Mouse (Mus musculus) intestine, embryonic 14.5 days (tissue): ENCODE measurements around the gene Dnmt3a. TPM values are rescaled to one million over a fixed set of nuclear protein-coding genes. Genes with fewer than 3 reads are reported as not detected.

Experiments
- ATAC-seq: fragments of 200-750 bp; cut with Nextera tagmentation; replicated peaks from 2 replicates; pipeline ENCODE4 v1.8.0; 2017; ENCODE audit warnings: low read depth, moderate number of reproducible peaks, moderate TSS enrichment, moderate library complexity; ENCODE audit not compliant: low FRiP score, low TSS enrichment
- DNase-seq: peaks from one replicate; pipeline ENCODE4 v3.0.0-alpha.2; 2018; ENCODE audit warnings: low spot score
- H3K27ac ChIP-seq: fragments of 300-500 bp; sonication (generic); 2 replicates; pipeline ENCODE4 v1.5.1; 2014; ENCODE audit warnings: low read depth, mild to moderate bottlenecking, control low read depth
- H3K27me3 ChIP-seq: fragments of 300-500 bp; sonication (generic); replicated peaks from 2 replicates; pipeline ENCODE4 v1.6.1; 2014; ENCODE audit warnings: low read length, control low read depth; ENCODE audit not compliant: control insufficient read depth, insufficient read depth
- H3K36me3 ChIP-seq: fragments of 300-500 bp; sonication (generic); 2 replicates; pipeline ENCODE4 v1.6.1; 2014; ENCODE audit warnings: low read length, control low read depth; ENCODE audit not compliant: control insufficient read depth, insufficient read depth
- H3K4me1 ChIP-seq: fragments of 300-500 bp; sonication (generic); replicated peaks from 2 replicates; pipeline ENCODE4 v1.6.1; 2014; ENCODE audit warnings: low read length, control low read depth, mixed read lengths; ENCODE audit not compliant: control insufficient read depth, insufficient read depth
- H3K4me2 ChIP-seq: fragments of 300-500 bp; sonication (generic); 2 replicates; pipeline ENCODE4 v1.6.1; 2014; ENCODE audit warnings: low read length
- H3K4me3 ChIP-seq: fragments of 300-500 bp; sonication (generic); 2 replicates; pipeline ENCODE4 v1.5.1; 2014; ENCODE audit warnings: low read depth, low read length, control low read depth, mixed read lengths
- H3K9ac ChIP-seq: fragments of 300-500 bp; sonication (generic); 2 replicates; pipeline ENCODE4 v1.6.1; 2014; ENCODE audit warnings: mild to moderate bottlenecking, low read length
- H3K9me3 ChIP-seq: fragments of 300-500 bp; sonication (generic); 2 replicates; pipeline ENCODE4 v1.6.1; 2016; ENCODE audit warnings: low read length, control low read depth; ENCODE audit not compliant: control insufficient read depth
- WGBS: fragments of 180-500 bp; shearing (Covaris S2); extraction: QIAGEN DNeasy Blood & Tissue Kit; methylation state at CpG from one replicate; pipeline ENCODE4 v1.1.7; 2014; 5-methylcytosine and 5-hydroxymethylcytosine counted together
- polyA plus RNA-seq: library from polyadenylated mRNA; unstranded; fragments of >200 nt; fragmentation: Nextera tagmentation; extraction: Ambion mirVana; gene quantifications from 2 replicates; pipeline ENCODE4 v1.2.1, GENCODE M21; 2014

Gene Dnmt3a
- polyA plus RNA-seq, 1 experiment from 2014 or later = 69.3 TPM

GRCm38 (mm10) chr12:3780931-3781471 is 24.8 kb upstream of the Dnmt3a start:
- Histone ChIP-seq H3K27me3 (no peaks in the 10 kb centered on the region), H3K4me1 (peaks cover 71% of the 10 kb centered on the region), H3K4me3 (no peak overlapping the region), H3K4me2 (peak overlapping the region; percentile 32), H3K36me3 (no peaks in the 10 kb centered on the region), H3K9me3 (no peaks in the 10 kb centered on the region), H3K9ac (peak overlapping the region; percentile 11; the same call in 1 of the 2 replicates), H3K27ac (peak overlapping the region; percentile 96)
- DNase-seq (peak; percentile 85), ATAC-seq (peak; percentile 66)
- 8% methylated on average over 7 of the region's 7 CpGs for WGBS

GRCm38 (mm10) chr12:3781482-3781881 is 24.3 kb upstream of the Dnmt3a start:
- no peak overlapping the region; the same call in 1 of the 2 replicates for H3K9ac ChIP-seq

GRCm38 (mm10) chr12:3783196-3783825 is 22.5 kb upstream of the Dnmt3a start:
- no peaks in the 10 kb centered on the region for H3K27me3 ChIP-seq
- H3K36me3 ChIP-seq = no peaks in the 10 kb centered on the region
- H3K9me3 ChIP-seq = no peaks in the 10 kb centered on the region
- H3K4me3 ChIP-seq = no peak overlapping the region
- no peak for ATAC-seq
- H3K4me2 ChIP-seq = no peak overlapping the region
- DNase-seq = no peak
- H3K27ac ChIP-seq = peak overlapping the region; percentile 78
- H3K4me1 ChIP-seq = peaks cover 81% of the 10 kb centered on the region
- WGBS = 53% methylated on average over 3 of the region's 3 CpGs
- no peak overlapping the region for H3K9ac ChIP-seq

More at GRCm38 (mm10) chr12:3781482-3781881, 24.3 kb upstream of the Dnmt3a start:
- Histone ChIP-seq H3K27me3 (no peaks in the 10 kb centered on the region), H3K4me3 (no peak overlapping the region), H3K4me1 (peaks cover 71% of the 10 kb centered on the region), H3K9me3 (no peaks in the 10 kb centered on the region), H3K36me3 (no peaks in the 10 kb centered on the region), H3K27ac (peak overlapping the region; percentile 96), H3K4me2 (peak overlapping the region; percentile 32)
- ATAC-seq = peak; percentile 75
- peak; percentile 98 for DNase-seq
- under 1% methylated on average over 8 of the region's 8 CpGs for WGBS

GRCm38 (mm10) chr12:3784258-3784657 is 21.5 kb upstream of the Dnmt3a start:
- DNase-seq (no peak), ATAC-seq (no peak)
- 64% methylated on average over 2 of the region's 2 CpGs for WGBS
- Histone ChIP-seq H3K9me3 (no peaks in the 10 kb centered on the region), H3K9ac (no peak overlapping the region), H3K36me3 (no peaks in the 10 kb centered on the region), H3K4me1 (peaks cover 88% of the 10 kb centered on the region), H3K27ac (peak overlapping the region; percentile 78), H3K4me3 (no peak overlapping the region), H3K4me2 (no peak overlapping the region), H3K27me3 (no peaks in the 10 kb centered on the region)

- H3K27me3 ChIP-seq = no peaks in the 10 kb centered on the region
- no peak overlapping the region for H3K4me3 ChIP-seq
- no peak for DNase-seq
- no peak overlapping the region for H3K9ac ChIP-seq
- no peaks in the 10 kb centered on the region for H3K9me3 ChIP-seq
- ATAC-seq = peak; percentile 87
- H3K4me1 ChIP-seq = peaks cover 87% of the 10 kb centered on the region
- 61% methylated on average over 4 of the region's 4 CpGs for WGBS
- H3K4me2 ChIP-seq = no peak overlapping the region
- no peaks in the 10 kb centered on the region for H3K36me3 ChIP-seq
- peak overlapping the region; percentile 78 for H3K27ac ChIP-seq
Observed at GRCm38 (mm10) chr12:3784729-3785128, 21.1 kb upstream of the Dnmt3a start.

- Histone ChIP-seq H3K4me3 (no peak overlapping the region), H3K36me3 (no peaks in the 10 kb centered on the region), H3K9ac (no peak overlapping the region), H3K9me3 (no peaks in the 10 kb centered on the region), H3K4me1 (peaks cover 66% of the 10 kb centered on the region), H3K27ac (peak overlapping the region; percentile 64), H3K27me3 (no peaks in the 10 kb centered on the region), H3K4me2 (no peak overlapping the region)
- ATAC-seq = no peak
- WGBS = 29% methylated on average over 3 of the region's 3 CpGs
- DNase-seq = no peak
Observed at GRCm38 (mm10) chr12:3787041-3787440, 18.8 kb upstream of the Dnmt3a start.

- Histone ChIP-seq H3K4me2 (no peak overlapping the region), H3K9me3 (no peaks in the 10 kb centered on the region), H3K27me3 (no peaks in the 10 kb centered on the region), H3K4me1 (peaks cover 61% of the 10 kb centered on the region), H3K4me3 (no peak overlapping the region), H3K36me3 (no peaks in the 10 kb centered on the region), H3K27ac (peak overlapping the region; percentile 64), H3K9ac (no peak overlapping the region; the same call in 1 of the 2 replicates)
- DNase-seq = no peak
- ATAC-seq = no peak
- 28% methylated on average over 1 of the region's 1 CpGs for WGBS
Observed at GRCm38 (mm10) chr12:3787541-3787940, 18.3 kb upstream of the Dnmt3a start.

GRCm38 (mm10) chr12:3788421-3789051 is 17.3 kb upstream of the Dnmt3a start:
- Histone ChIP-seq H3K9ac (no peak overlapping the region), H3K27me3 (no peaks in the 10 kb centered on the region), H3K4me1 (peaks cover 51% of the 10 kb centered on the region), H3K4me3 (no peak overlapping the region), H3K9me3 (no peaks in the 10 kb centered on the region), H3K27ac (peak overlapping the region; percentile 57), H3K4me2 (no peak overlapping the region), H3K36me3 (no peaks in the 10 kb centered on the region)
- 51% methylated on average over 5 of the region's 5 CpGs for WGBS
- ATAC-seq = no peak
- DNase-seq = no peak
